Mouse (Mus musculus) midbrain, postnatal 0 days (tissue): ENCODE results near the gene Fkbp10. TPM values are rescaled to one million over a fixed set of nuclear protein-coding genes. Genes with fewer than 3 reads are reported as not detected.
A peak's percentile ranks its signal among the peaks of the same experiment; 100 is the strongest.

Experiments used
- ATAC-seq: fragments of 200-750 bp; cut with Nextera tagmentation; 2 replicates; pipeline ENCODE4 v1.8.0; 2017; ENCODE audit warnings: moderate number of reproducible peaks, mild to moderate bottlenecking, moderate TSS enrichment, moderate library complexity; ENCODE audit not compliant: low FRiP score
- DNase-seq: peaks from one replicate; pipeline ENCODE4 v3.0.0-alpha.2; 2015; ENCODE audit warnings: low spot score
- H3K27ac ChIP-seq: fragments of 300-500 bp; sonication (generic); 2 replicates; pipeline ENCODE4 v1.5.1; 2014; ENCODE audit warnings: low read depth, mild to moderate bottlenecking, low read length, mixed read lengths
- H3K27me3 ChIP-seq: fragments of 300-500 bp; sonication (generic); 2 replicates; pipeline ENCODE4 v1.6.1; 2014; ENCODE audit warnings: low read length, control low read depth, mixed read lengths; ENCODE audit not compliant: insufficient read depth
- H3K36me3 ChIP-seq: fragments of 300-500 bp; sonication (generic); 2 replicates; pipeline ENCODE4 v1.6.1; 2014; ENCODE audit warnings: low read length, control low read depth, mixed read lengths; ENCODE audit not compliant: insufficient read depth
- H3K4me1 ChIP-seq: fragments of 300-500 bp; sonication (generic); 2 replicates; pipeline ENCODE4 v1.6.1; 2014; ENCODE audit warnings: mild to moderate bottlenecking, control low read depth, antibody characterized with exemption, low read length, mixed read lengths; ENCODE audit not compliant: insufficient read depth
- H3K4me2 ChIP-seq: fragments of 300-500 bp; sonication (generic); 2 replicates; pipeline ENCODE4 v1.6.1; 2014; ENCODE audit warnings: low read depth, mild to moderate bottlenecking, low read length, mixed read lengths; ENCODE audit not compliant: poor library complexity, severe bottlenecking
- H3K4me3 ChIP-seq: fragments of 300-500 bp; sonication (generic); 2 replicates; pipeline ENCODE4 v1.5.1; 2014; ENCODE audit warnings: low read depth, mild to moderate bottlenecking, low read length, moderate library complexity
- H3K9ac ChIP-seq: fragments of 300-500 bp; sonication (generic); replicated peaks from 2 replicates; pipeline ENCODE4 v1.6.1; 2014; ENCODE audit warnings: mild to moderate bottlenecking, low read length, moderate library complexity, mixed read lengths; ENCODE audit not compliant: poor library complexity, severe bottlenecking
- H3K9me3 ChIP-seq: fragments of 300-500 bp; sonication (generic); 2 replicates; pipeline ENCODE4 v1.6.1; 2016; ENCODE audit warnings: low read length, control low read depth
- CTCF ChIP-seq: IDR thresholded peaks from 2 replicates; pipeline ENCODE4 v1.5.1; 2016; ENCODE audit warnings: antibody characterized with exemption, mild to moderate bottlenecking
- WGBS: fragments of 180-500 bp; shearing (Covaris S2); extraction: QIAGEN DNeasy Blood & Tissue Kit; methylation state at CpG from one replicate; pipeline ENCODE4 v1.1.7; 2014; 5-methylcytosine and 5-hydroxymethylcytosine counted together
- polyA plus RNA-seq: library from polyadenylated mRNA; unstranded; fragments of >200 nt; fragmentation: Nextera tagmentation; extraction: Ambion mirVana; gene quantifications from 2 replicates; pipeline ENCODE4 v1.2.1, GENCODE M21; 2015
- total RNA-seq: library from RNA; depleted of rRNA; stranded (reverse); fragments of >200 nt; gene quantifications from 2 replicates; pipeline ENCODE4 v1.2.3, GENCODE M21; 2014; rRNA removed

Gene Fkbp10
- total RNA-seq (29.0 and 33.9 TPM in 2 replicates), polyA plus RNA-seq (19.9 and 21.8 TPM in 2 replicates)

GRCm38 (mm10) chr11:100414914-100415822 is at the start of gene Fkbp10:
Gene Fkbp10, plus strand, starts transcription at chr11:100415697.
- Histone ChIP-seq H3K27ac (peak within 1 kb of the TSS; percentile 72), H3K36me3 (no peaks in the 10 kb centered on the region), H3K4me2 (peak within 1 kb of the TSS; percentile 63), H3K4me3 (peak within 1 kb of the TSS; percentile 60), H3K9ac (peak within 1 kb of the TSS; percentile 69), H3K9me3 (no peaks in the 10 kb centered on the region), H3K27me3 (peaks cover 10% of the 10 kb centered on the region; the same call in 1 of the 2 replicates), H3K4me1 (peaks cover 17% of the 10 kb centered on the region; the same call in 1 of the 2 replicates)
- WGBS = under 1% methylated on average over 28 of the region's 31 CpGs
- ATAC-seq (no peak; the same call in 1 of the 2 replicates), DNase-seq (peak; percentile 28)
- no peak for TF ChIP-seq CTCF

- Histone ChIP-seq H3K4me3 (no peak overlapping the region), H3K27ac (no peak overlapping the region), H3K27me3 (no peaks in the 10 kb centered on the region), H3K4me2 (no peak overlapping the region), H3K9me3 (no peaks in the 10 kb centered on the region), H3K4me1 (no peaks in the 10 kb centered on the region), H3K9ac (no peak overlapping the region), H3K36me3 (peaks cover 24% of the 10 kb centered on the region)
- 82% methylated on average over 7 of the region's 7 CpGs for WGBS
- DNase-seq = no peak
- no peak for TF ChIP-seq CTCF
- no peak for ATAC-seq
Observed at GRCm38 (mm10) chr11:100369145-100369544, 46.4 kb upstream of the Fkbp10 start.

DNA sequence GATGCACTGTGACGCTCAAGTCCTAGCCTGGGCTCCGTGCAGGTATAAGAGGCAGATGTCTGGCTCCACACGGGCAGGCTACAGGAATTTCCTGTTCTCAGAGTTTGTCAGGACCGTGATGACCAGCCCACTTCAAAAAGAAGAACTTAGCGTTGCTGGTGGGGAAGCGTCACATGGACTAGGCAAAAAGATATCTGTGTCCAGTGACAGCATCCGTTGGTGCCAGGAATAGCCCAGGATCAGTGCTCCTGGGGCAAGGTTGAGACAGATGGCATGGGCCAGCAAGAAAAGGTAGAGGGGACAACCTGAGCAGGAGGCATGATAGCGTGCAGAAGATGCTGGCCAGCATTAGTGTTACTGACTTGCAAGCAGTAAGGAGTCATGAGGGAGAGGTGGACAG is 45.7 kb upstream of the Fkbp10 start:
- Histone ChIP-seq H3K36me3 (peaks cover 27% of the 10 kb centered on the region), H3K27me3 (no peaks in the 10 kb centered on the region), H3K4me2 (no peak overlapping the region), H3K9me3 (no peaks in the 10 kb centered on the region), H3K4me1 (no peaks in the 10 kb centered on the region), H3K27ac (no peak overlapping the region), H3K9ac (no peak overlapping the region), H3K4me3 (no peak overlapping the region)
- no peak for TF ChIP-seq CTCF
- DNase-seq (no peak), ATAC-seq (no peak)
- WGBS = 84% methylated on average over 8 of the region's 8 CpGs

DNA sequence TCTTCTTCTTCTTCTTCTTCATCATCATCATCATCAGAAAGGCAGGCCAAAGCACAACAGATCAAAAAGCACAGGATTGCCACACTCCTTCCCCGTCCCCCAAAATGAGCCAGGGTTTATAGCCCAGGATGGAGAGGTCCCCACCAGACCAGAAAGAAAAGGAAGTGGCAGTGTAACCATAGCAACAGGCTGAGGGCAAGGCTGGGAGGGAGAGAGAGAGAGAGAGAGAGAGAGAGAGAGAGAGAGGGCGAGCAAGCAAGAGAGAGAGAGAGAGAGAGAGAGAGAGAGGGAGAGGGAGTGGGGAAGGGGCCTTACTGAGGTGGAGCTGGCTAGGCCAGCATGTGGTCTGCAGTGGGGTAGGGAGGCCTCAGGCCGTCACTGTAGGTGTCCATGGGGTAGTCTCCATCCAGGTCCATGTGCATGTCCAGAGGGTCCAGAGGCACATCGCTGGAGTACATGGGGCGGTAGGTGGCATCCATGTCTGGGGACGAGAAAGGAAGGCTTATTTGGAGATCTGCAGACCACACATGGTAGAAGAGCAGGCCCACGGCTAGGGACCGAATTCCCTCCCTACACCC is 43.4 kb upstream of the Fkbp10 start:
- DNase-seq = peak; percentile 43
- H3K36me3 ChIP-seq = peaks cover 44% of the 10 kb centered on the region
- H3K27me3 ChIP-seq = no peaks in the 10 kb centered on the region
- TF ChIP-seq CTCF = no peak
- H3K4me1 ChIP-seq = no peaks in the 10 kb centered on the region
- ATAC-seq = peak; percentile 52; the same call in 1 of the 2 replicates
- H3K4me2 ChIP-seq = no peak overlapping the region
- no peak overlapping the region; the same call in 1 of the 2 replicates for H3K9ac ChIP-seq
- 63% methylated on average over 7 of the region's 8 CpGs for WGBS
- H3K27ac ChIP-seq = no peak overlapping the region
- H3K9me3 ChIP-seq = no peaks in the 10 kb centered on the region
- H3K4me3 ChIP-seq = no peak overlapping the region

GRCm38 (mm10) chr11:100375127-100375526 is 40.4 kb upstream of the Fkbp10 start:
- no peaks in the 10 kb centered on the region for H3K27me3 ChIP-seq
- no peaks in the 10 kb centered on the region for H3K4me1 ChIP-seq
- no peak overlapping the region for H3K9ac ChIP-seq
- no peak overlapping the region for H3K4me2 ChIP-seq
- DNase-seq (no peak), ATAC-seq (no peak)
- no peaks in the 10 kb centered on the region for H3K9me3 ChIP-seq
- peaks cover 61% of the 10 kb centered on the region for H3K36me3 ChIP-seq
- H3K27ac ChIP-seq = no peak overlapping the region
- no peak overlapping the region for H3K4me3 ChIP-seq
- no peak for TF ChIP-seq CTCF
- 90% methylated on average over 9 of the region's 9 CpGs for WGBS

DNA sequence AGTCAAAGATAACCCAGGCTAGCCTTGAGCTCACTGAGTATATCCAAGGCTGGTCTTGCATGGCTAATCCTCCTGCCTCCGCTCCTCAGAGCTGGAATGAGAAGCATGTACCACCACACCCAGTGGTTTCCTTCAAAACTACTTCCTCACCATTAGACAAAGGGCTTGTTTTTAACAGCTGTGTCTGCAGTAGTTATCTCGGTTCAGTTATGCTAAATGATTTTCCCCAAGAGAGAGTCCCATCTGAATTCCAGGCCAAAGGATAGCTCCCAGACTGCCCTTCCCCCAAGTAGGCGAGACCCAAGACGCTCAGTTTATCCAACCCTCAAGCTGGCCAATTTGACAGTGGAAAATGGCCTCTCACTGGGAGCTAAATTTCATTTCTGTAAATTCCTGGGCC is 39.5 kb upstream of the Fkbp10 start:
- Histone ChIP-seq H3K9me3 (no peaks in the 10 kb centered on the region), H3K27me3 (no peaks in the 10 kb centered on the region), H3K27ac (no peak overlapping the region), H3K36me3 (peaks cover 60% of the 10 kb centered on the region), H3K4me1 (no peaks in the 10 kb centered on the region), H3K4me3 (no peak overlapping the region), H3K9ac (no peak overlapping the region), H3K4me2 (no peak overlapping the region)
- WGBS = 76% methylated on average over 4 of the region's 4 CpGs
- TF ChIP-seq CTCF = no peak
- ATAC-seq (no peak), DNase-seq (no peak)
